Mouse (Mus musculus) erythroblast, embryonic 14.5 days (primary cell): ENCODE results near the gene Slc5a10. TPM values are rescaled to one million over a fixed set of nuclear protein-coding genes. Genes with fewer than 3 reads are reported as not detected.
"Not testable (repeated sequence)": the region's sequence is repeated elsewhere in the genome, so short reads cannot be mapped to it uniquely, and the experiment has no call there.

Experiments
- H3K27me3 ChIP-seq: 2 replicates; pipeline ENCODE4 v1.6.1; 2012; ENCODE audit warnings: inconsistent platforms; ENCODE audit not compliant: control insufficient read depth
- H3K36me3 ChIP-seq: 2 replicates; pipeline ENCODE4 v1.6.1; 2012; ENCODE audit warnings: mild to moderate bottlenecking, inconsistent platforms; ENCODE audit not compliant: control insufficient read depth
- H3K4me1 ChIP-seq: 2 replicates; pipeline ENCODE4 v1.6.1; 2012; ENCODE audit warnings: inconsistent platforms; ENCODE audit not compliant: control insufficient read depth
- H3K4me3 ChIP-seq: replicated peaks from 2 replicates; pipeline ENCODE3; 2012; ENCODE audit warnings: moderate library complexity, mild to moderate bottlenecking, inconsistent platforms
- H3K9me3 ChIP-seq: 2 replicates; pipeline ENCODE4 v1.6.1; 2012; ENCODE audit warnings: low read length, inconsistent platforms, mixed read lengths; ENCODE audit not compliant: control insufficient read depth
- GATA1 ChIP-seq: IDR thresholded peaks from 2 replicates; pipeline ENCODE4 v1.6.1; 2012; ENCODE audit warnings: low read length, inconsistent platforms, mixed read lengths
- TAL1 ChIP-seq: IDR thresholded peaks from 3 replicates; pipeline ENCODE4 v1.6.1; 2012; ENCODE audit warnings: low read length, inconsistent platforms, mixed read lengths
- polyA plus RNA-seq: library from polyadenylated mRNA; stranded (reverse); fragments of >175 nt; gene quantifications from 2 replicates; pipeline ENCODE4 v1.2.3, GENCODE M21; 2012

The Slc5a10 gene
- polyA plus RNA-seq, 1 experiment: not detected

GRCm38 (mm10) chr11:61638764-61639536, 81.7 kb downstream of the Slc5a10 start:
- H3K27me3 ChIP-seq: no peaks in the 10 kb centered on the region
- no peaks in the 10 kb centered on the region for H3K36me3 ChIP-seq
- H3K9me3 ChIP-seq: no peaks in the 10 kb centered on the region
- no peaks in the 10 kb centered on the region for H3K4me1 ChIP-seq
- TF ChIP-seq TAL1 (no peak), GATA1 (no peak)
- no peak overlapping the region for H3K4me3 ChIP-seq

GRCm38 (mm10) chr11:61637856-61638255, 82.8 kb downstream of the Slc5a10 start:
- TF ChIP-seq GATA1 (no peak), TAL1 (no peak)
- H3K27me3 ChIP-seq: no peaks in the 10 kb centered on the region
- H3K4me1 ChIP-seq: no peaks in the 10 kb centered on the region
- H3K36me3 ChIP-seq: no peaks in the 10 kb centered on the region
- H3K9me3 ChIP-seq: no peaks in the 10 kb centered on the region
- H3K4me3 ChIP-seq: no peak overlapping the region

DNA sequence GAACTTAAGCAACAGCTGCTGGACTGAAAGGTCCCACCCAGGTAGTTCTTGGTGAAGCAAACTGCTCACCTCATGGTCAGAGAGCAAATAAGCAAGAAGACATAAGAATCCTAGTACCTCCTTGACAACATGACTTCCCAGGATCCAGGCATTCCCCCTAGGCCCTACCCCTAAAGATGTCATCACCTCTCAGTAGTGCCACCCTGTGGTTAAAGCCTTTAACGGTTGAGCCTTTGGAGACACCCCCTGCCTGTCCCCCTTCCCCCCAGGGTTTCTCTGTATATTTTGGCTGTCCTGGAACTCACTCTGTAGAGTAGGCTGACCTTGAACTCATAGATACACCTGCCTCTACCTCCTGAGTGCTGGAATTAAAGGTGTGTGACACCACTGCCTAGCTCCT, 83.2 kb downstream of the Slc5a10 start:
- H3K36me3 ChIP-seq: no peaks in the 10 kb centered on the region
- TF ChIP-seq GATA1 (no peak), TAL1 (no peak)
- no peaks in the 10 kb centered on the region for H3K9me3 ChIP-seq
- H3K27me3 ChIP-seq: no peaks in the 10 kb centered on the region
- no peak overlapping the region for H3K4me3 ChIP-seq
- H3K4me1 ChIP-seq: no peaks in the 10 kb centered on the region

DNA sequence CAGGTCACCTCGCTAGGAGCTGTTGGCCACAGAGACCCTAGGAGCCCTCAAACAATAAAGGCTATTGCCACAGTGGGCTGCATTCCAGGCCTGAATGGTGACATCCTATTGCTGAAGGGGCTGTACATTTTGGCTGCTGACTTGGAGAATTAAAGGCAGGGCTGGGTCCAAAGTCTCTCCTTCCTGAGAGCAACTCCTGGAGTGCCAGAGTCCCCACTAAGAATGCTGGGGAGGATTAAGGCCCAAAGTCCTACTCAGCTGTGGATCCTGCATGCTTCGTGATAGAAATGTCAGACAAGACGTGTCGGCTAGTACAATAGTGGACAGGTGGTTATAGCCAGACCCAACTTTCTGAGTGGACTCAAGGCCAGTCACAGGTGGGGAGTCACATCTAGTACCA, 84.3 kb downstream of the Slc5a10 start:
- H3K27me3 ChIP-seq, H3K9me3 ChIP-seq, H3K4me3 ChIP-seq, H3K36me3 ChIP-seq, H3K4me1 ChIP-seq: not testable (repeated sequence)

DNA sequence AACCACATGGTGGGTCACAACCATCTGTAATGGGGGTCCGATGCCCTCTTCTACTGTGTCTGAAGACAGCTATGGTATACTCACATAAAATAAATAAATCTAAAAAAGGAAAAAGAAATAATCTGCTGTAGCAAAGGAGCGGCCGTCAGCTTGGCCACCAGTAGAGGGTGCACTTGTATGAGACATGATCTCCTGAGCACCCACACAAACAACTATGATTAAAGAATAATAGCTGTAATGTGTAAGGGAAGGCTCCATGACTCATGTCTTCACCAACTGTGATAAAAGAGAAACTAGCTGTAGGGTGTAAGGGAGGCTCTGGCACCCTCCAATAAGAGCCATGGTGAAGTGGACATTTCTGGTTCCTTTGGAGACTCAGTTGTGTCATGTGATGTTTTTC, 91.0 kb downstream of the Slc5a10 start:
- TF ChIP-seq TAL1 (no peak), GATA1 (no peak)
- no peaks in the 10 kb centered on the region for H3K36me3 ChIP-seq
- no peak overlapping the region for H3K4me3 ChIP-seq
- no peaks in the 10 kb centered on the region for H3K4me1 ChIP-seq
- H3K27me3 ChIP-seq: no peaks in the 10 kb centered on the region
- no peaks in the 10 kb centered on the region for H3K9me3 ChIP-seq

DNA sequence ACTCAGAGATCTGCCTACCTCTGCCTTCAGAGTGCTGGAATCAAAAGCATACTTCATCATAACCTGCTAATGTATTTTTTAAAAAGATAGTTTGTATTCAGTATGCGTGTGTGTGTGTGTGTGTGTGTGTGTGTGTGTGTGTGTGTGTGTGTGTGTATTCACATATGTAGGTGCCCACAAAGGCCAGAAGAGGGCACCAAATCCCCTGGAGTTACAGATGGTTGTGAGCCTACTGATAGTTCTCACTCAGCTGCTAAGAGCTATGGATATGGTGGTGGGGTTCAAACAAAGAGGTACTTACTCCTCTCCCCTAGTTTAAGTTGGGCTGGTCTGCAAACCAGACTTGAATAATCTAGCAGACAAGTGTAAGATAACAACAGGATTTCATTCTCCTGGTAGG, 94.1 kb downstream of the Slc5a10 start:
- H3K27me3 ChIP-seq: peaks cover 2% of the 10 kb centered on the region; the same call in 1 of the 2 replicates

DNA sequence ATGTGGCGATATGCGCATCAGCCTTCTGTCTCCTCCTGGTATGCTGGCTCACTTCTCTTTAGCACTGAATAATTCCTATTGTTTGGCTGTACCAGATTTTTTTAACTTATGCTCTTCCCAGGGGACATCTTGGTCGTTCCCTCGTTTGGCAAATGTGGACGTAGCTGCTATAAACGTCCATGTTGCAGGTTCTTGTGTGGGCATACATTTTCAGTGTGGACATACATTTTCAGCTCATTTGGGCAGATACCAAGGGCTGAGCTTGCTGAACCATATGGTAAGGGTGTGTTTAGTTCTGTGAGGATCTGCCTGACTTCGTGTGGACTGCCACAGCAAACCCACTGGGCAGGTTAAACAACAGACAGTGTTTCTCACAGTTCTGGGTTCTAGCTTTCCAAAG, 95.5 kb downstream of the Slc5a10 start:
- Histone ChIP-seq H3K4me3 (no peak overlapping the region), H3K36me3 (no peaks in the 10 kb centered on the region), H3K9me3 (no peaks in the 10 kb centered on the region), H3K27me3 (peaks cover 8% of the 10 kb centered on the region), H3K4me1 (peaks cover 4% of the 10 kb centered on the region)
- TF ChIP-seq TAL1 (no peak), GATA1 (no peak)

More for the DNA sequence above, 94.1 kb downstream of the Slc5a10 start:
- Histone ChIP-seq H3K36me3 (no peaks in the 10 kb centered on the region), H3K9me3 (no peaks in the 10 kb centered on the region), H3K4me3 (no peak overlapping the region), H3K4me1 (no peaks in the 10 kb centered on the region)
- TF ChIP-seq TAL1: no peak
- no peak for TF ChIP-seq GATA1

Other genes starting within 250 kb of the Slc5a10 start
- gene Mfap4, start 235.4 kb downstream of the Slc5a10 start, polyA plus RNA-seq: not detected in 2 replicates
- gene Mapk7, start 226.4 kb downstream of the Slc5a10 start, polyA plus RNA-seq: 1.6 and 1.7 TPM in 2 replicates
- gene B9d1, start 215.7 kb downstream of the Slc5a10 start, polyA plus RNA-seq: 0.41 and 0.48 TPM in 2 replicates
- 0.06 TPM in 1 of 2 replicates, not detected in the other for gene Epn2, start 141.1 kb downstream of the Slc5a10 start, polyA plus RNA-seq
- gene Grap, start 67.6 kb downstream of the Slc5a10 start, polyA plus RNA-seq: 0.06 and 0.10 TPM in 2 replicates
- gene Fam83g, start 36.7 kb downstream of the Slc5a10 start, polyA plus RNA-seq: 1.5 and 1.7 TPM in 2 replicates
- 0.16 TPM in 2 replicates for gene Prpsap2, start 41.3 kb upstream of the Slc5a10 start, polyA plus RNA-seq
- 0.05 and 0.07 TPM in 2 replicates for gene Ulk2, start 134.2 kb upstream of the Slc5a10 start, polyA plus RNA-seq
- gene Akap10, start 209.4 kb upstream of the Slc5a10 start, polyA plus RNA-seq: 0.90 and 1.1 TPM in 2 replicates
- gene Specc1, start 235.9 kb upstream of the Slc5a10 start, polyA plus RNA-seq: 12.5 and 15.5 TPM in 2 replicates